Mouse (Mus musculus): ENCODE measurements around the gene Snd1. TPM values are rescaled to one million over a fixed set of nuclear protein-coding genes. Genes with fewer than 3 reads are reported as not detected.

The Snd1 gene
- polyA plus RNA-seq, 1 experiment: 190 TPM

DNA sequence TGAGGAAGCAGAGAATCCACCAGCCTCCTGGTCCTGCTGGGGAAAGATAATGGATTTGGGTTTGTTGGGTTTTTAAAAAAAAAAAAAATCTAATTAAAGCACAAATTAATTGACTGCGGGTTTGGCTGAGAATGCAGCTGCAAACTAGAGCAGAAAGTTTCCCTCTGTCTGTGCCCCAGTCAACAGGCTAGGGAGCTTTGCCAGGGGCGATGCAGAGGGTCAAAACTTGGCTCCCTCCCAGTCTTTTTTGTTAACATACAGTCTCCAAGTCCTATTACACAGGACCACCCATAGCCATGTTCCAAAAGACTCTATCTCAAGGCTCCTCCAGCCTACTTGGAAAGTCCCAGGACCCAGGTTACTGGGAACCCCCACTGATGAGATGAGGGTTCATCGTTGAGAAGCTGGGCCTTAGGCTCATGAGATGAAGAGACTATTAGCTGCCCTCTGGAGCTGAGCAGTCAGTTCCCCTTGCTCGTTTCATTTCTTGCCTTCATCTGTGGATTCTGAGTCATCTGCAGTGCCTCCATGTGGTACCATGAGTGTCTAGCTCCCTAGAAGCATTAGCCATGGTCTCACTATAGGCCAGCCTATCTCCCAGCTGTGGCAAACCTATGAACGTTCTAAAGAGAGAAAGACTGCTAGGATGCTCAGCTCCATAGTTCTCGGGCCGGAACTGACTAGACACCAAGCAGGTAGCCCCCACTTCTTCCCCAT is 411.9 kb downstream of the Snd1 start:
- no peaks in the 10 kb centered on the region for H3K27me3 ChIP-seq (ENCODE audit: control insufficient read depth, insufficient read depth, insufficient read length)
- no peak overlapping the region for H3ac ChIP-seq (ENCODE audit: control insufficient read depth, insufficient read length)
- no peak overlapping the region for H3K4me2 ChIP-seq (ENCODE audit: low read depth)
- TF ChIP-seq SRF (IDR thresholded peaks at IDR 0.05; ENCODE audit: control insufficient read depth, insufficient read length, low read depth) (no peak), TCF3 (IDR thresholded peaks at IDR 0.05; ENCODE audit: insufficient read length, low read depth) (no peak), MAX (IDR thresholded peaks at IDR 0.05; ENCODE audit: low read depth) (no peak), TCF12 (IDR thresholded peaks at IDR 0.05; ENCODE audit: insufficient read depth, poor library complexity, severe bottlenecking) (no peak), MYOG (IDR thresholded peaks at IDR 0.05; ENCODE audit: control insufficient read depth in 1 of 3, insufficient read depth in 1 of 3, insufficient read length in 2 of 3, low read depth in 2 of 3) (no peak), USF1 (IDR thresholded peaks at IDR 0.05; ENCODE audit: low read depth) (no peak), REST (IDR thresholded peaks at IDR 0.05; ENCODE audit: insufficient read depth, insufficient read length) (no peak), E2F4 (IDR thresholded peaks at IDR 0.05; ENCODE audit: insufficient read depth) (no peak), POLR2AphosphoS2 (IDR thresholded peaks at IDR 0.05; ENCODE audit: insufficient read length, low read depth) (no peak), POLR2A (IDR thresholded peaks at IDR 0.05; ENCODE audit: insufficient read length, low read depth) (no peak), CEBPB (IDR thresholded peaks at IDR 0.05; ENCODE audit: insufficient read depth, poor library complexity, severe bottlenecking) (no peak), MYOD1 (IDR thresholded peaks at IDR 0.05; ENCODE audit: control insufficient read depth in 1 of 3, insufficient read length in 2 of 3, low read depth in 2 of 3) (no peak)
- H3K36me3 ChIP-seq (ENCODE audit: control insufficient read depth, insufficient read depth): peaks cover 30% of the 10 kb centered on the region
- H3K4me3 ChIP-seq: no peak overlapping the region
- no peaks in the 10 kb centered on the region for H3K79me2 ChIP-seq (ENCODE audit: control insufficient read depth, insufficient read depth)

GRCm38 (mm10) chr6:28890426-28890825 is 415.5 kb downstream of the Snd1 start:
- no peaks in the 10 kb centered on the region for H3K27me3 ChIP-seq (ENCODE audit: control insufficient read depth, insufficient read depth, insufficient read length)
- peaks cover 5% of the 10 kb centered on the region for H3K36me3 ChIP-seq (ENCODE audit: control insufficient read depth, insufficient read depth)
- H3K4me3 ChIP-seq: no peak overlapping the region
- H3K79me2 ChIP-seq (ENCODE audit: control insufficient read depth, insufficient read depth): no peaks in the 10 kb centered on the region
- TF ChIP-seq MYOG (IDR thresholded peaks at IDR 0.05; ENCODE audit: control insufficient read depth in 1 of 3, insufficient read depth in 1 of 3, insufficient read length in 2 of 3, low read depth in 2 of 3): no peak
- no peak for TF ChIP-seq MAX (IDR thresholded peaks at IDR 0.05; ENCODE audit: low read depth)
- TF ChIP-seq CEBPB (IDR thresholded peaks at IDR 0.05; ENCODE audit: insufficient read depth, poor library complexity, severe bottlenecking): no peak
- H3ac ChIP-seq (ENCODE audit: control insufficient read depth, insufficient read length): no peak overlapping the region
- H3K4me2 ChIP-seq (ENCODE audit: low read depth): no peak overlapping the region

GRCm38 (mm10) chr6:28891480-28891879 is 416.5 kb downstream of the Snd1 start:
- Histone ChIP-seq H3K4me2 (ENCODE audit: low read depth) (no peak overlapping the region), H3K36me3 (ENCODE audit: control insufficient read depth, insufficient read depth) (no peaks in the 10 kb centered on the region)
- TF ChIP-seq E2F4 (IDR thresholded peaks at IDR 0.05; ENCODE audit: insufficient read depth) (no peak), POLR2AphosphoS2 (IDR thresholded peaks at IDR 0.05; ENCODE audit: insufficient read length, low read depth) (no peak), TCF12 (IDR thresholded peaks at IDR 0.05; ENCODE audit: insufficient read depth, poor library complexity, severe bottlenecking) (no peak), SRF (IDR thresholded peaks at IDR 0.05; ENCODE audit: control insufficient read depth, insufficient read length, low read depth) (no peak), USF1 (IDR thresholded peaks at IDR 0.05; ENCODE audit: low read depth) (no peak), MYOG (IDR thresholded peaks at IDR 0.05; ENCODE audit: control insufficient read depth in 1 of 3, insufficient read depth in 1 of 3, insufficient read length in 2 of 3, low read depth in 2 of 3) (no peak), REST (IDR thresholded peaks at IDR 0.05; ENCODE audit: insufficient read depth, insufficient read length) (no peak), CEBPB (IDR thresholded peaks at IDR 0.05; ENCODE audit: insufficient read depth, poor library complexity, severe bottlenecking) (no peak), MAX (IDR thresholded peaks at IDR 0.05; ENCODE audit: low read depth) (no peak)

DNA sequence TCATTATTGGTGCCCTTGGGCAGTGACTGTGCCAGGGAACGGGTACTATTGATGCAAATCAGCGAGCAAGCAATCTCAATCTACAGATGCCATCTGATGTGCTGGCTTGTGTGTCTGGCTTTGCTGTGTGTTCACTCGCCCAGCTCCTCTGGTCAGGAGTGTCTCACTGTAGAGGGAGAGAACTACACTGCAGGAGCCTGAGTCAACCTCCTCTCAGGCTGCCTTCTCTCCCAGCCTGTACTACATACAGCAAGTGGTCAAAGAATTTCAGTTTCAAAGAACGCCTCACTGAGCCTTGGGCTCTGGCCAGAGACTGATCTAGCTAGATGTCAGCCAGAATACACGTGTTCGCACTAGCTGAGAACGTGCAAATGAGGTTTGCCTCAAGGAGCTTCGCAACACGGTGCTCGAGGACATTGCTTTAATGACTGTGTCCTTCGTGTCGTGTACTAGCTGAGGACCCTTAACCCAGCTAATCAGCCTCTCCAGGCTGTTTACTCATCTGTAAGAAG is 420.1 kb downstream of the Snd1 start:
- no peaks in the 10 kb centered on the region for H3K36me3 ChIP-seq (ENCODE audit: control insufficient read depth, insufficient read depth)
- TF ChIP-seq POLR2AphosphoS2 (IDR thresholded peaks at IDR 0.05; ENCODE audit: insufficient read length, low read depth) (peak; percentile 22), REST (IDR thresholded peaks at IDR 0.05; ENCODE audit: insufficient read depth, insufficient read length) (no peak), SRF (IDR thresholded peaks at IDR 0.05; ENCODE audit: control insufficient read depth, insufficient read length, low read depth) (no peak)
- no peak overlapping the region for H3K4me3 ChIP-seq
- H3K79me2 ChIP-seq (ENCODE audit: control insufficient read depth, insufficient read depth): no peaks in the 10 kb centered on the region
- H3ac ChIP-seq (ENCODE audit: control insufficient read depth, insufficient read length): no peak overlapping the region
- H3K27me3 ChIP-seq (ENCODE audit: control insufficient read depth, insufficient read depth, insufficient read length): no peaks in the 10 kb centered on the region
- no peak overlapping the region for H3K4me2 ChIP-seq (ENCODE audit: low read depth)

More at GRCm38 (mm10) chr6:28891480-28891879, 416.5 kb downstream of the Snd1 start:
- Histone ChIP-seq H3K27me3 (ENCODE audit: control insufficient read depth, insufficient read depth, insufficient read length) (no peaks in the 10 kb centered on the region), H3K79me2 (ENCODE audit: control insufficient read depth, insufficient read depth) (no peaks in the 10 kb centered on the region), H3K4me3 (no peak overlapping the region), H3ac (ENCODE audit: control insufficient read depth, insufficient read length) (no peak overlapping the region)

- Histone ChIP-seq H3K27me3 (ENCODE audit: control insufficient read depth, insufficient read depth, insufficient read length) (no peaks in the 10 kb centered on the region), H3K4me2 (ENCODE audit: low read depth) (no peak overlapping the region), H3ac (ENCODE audit: control insufficient read depth, insufficient read length) (no peak overlapping the region), H3K79me2 (ENCODE audit: control insufficient read depth, insufficient read depth) (no peaks in the 10 kb centered on the region), H3K36me3 (ENCODE audit: control insufficient read depth, insufficient read depth) (no peaks in the 10 kb centered on the region), H3K4me3 (no peak overlapping the region)
- TF ChIP-seq SRF (IDR thresholded peaks at IDR 0.05; ENCODE audit: control insufficient read depth, insufficient read length, low read depth) (no peak), E2F4 (IDR thresholded peaks at IDR 0.05; ENCODE audit: insufficient read depth) (no peak), POLR2AphosphoS2 (IDR thresholded peaks at IDR 0.05; ENCODE audit: insufficient read length, low read depth) (no peak), USF1 (IDR thresholded peaks at IDR 0.05; ENCODE audit: low read depth) (no peak), REST (IDR thresholded peaks at IDR 0.05; ENCODE audit: insufficient read depth, insufficient read length) (no peak), TCF12 (IDR thresholded peaks at IDR 0.05; ENCODE audit: insufficient read depth, poor library complexity, severe bottlenecking) (no peak), MYOD1 (IDR thresholded peaks at IDR 0.05; ENCODE audit: control insufficient read depth in 1 of 3, insufficient read length in 2 of 3, low read depth in 2 of 3) (no peak), MAX (IDR thresholded peaks at IDR 0.05; ENCODE audit: low read depth) (no peak), POLR2A (IDR thresholded peaks at IDR 0.05; ENCODE audit: insufficient read length, low read depth) (no peak), CEBPB (IDR thresholded peaks at IDR 0.05; ENCODE audit: insufficient read depth, poor library complexity, severe bottlenecking) (no peak)
Observed at GRCm38 (mm10) chr6:28895726-28896125, 420.8 kb downstream of the Snd1 start.

Measured in myocyte (in vitro differentiated cells).